Mouse (Mus musculus) liver, postnatal 0 days (tissue): ENCODE measurements around the gene Phf19.

Source experiments
- CTCF ChIP-seq: sonication (generic); IDR thresholded peaks from 2 replicates; pipeline ENCODE4 v1.5.1; 2016; ENCODE audit warnings: antibody characterized with exemption, low read depth
- EP300 ChIP-seq: IDR thresholded peaks from 2 replicates; pipeline ENCODE4 v1.6.1; 2016; ENCODE audit warnings: antibody characterized with exemption, low read depth, mild to moderate bottlenecking

GRCm38 (mm10) chr2:34895503-34896113, 18.2 kb downstream of the Phf19 start:
- TF ChIP-seq CTCF, result no peak
- TF ChIP-seq EP300, result no peak
